Mouse (Mus musculus) E14TG2a.4 (cell line): ENCODE measurements around the gene Cux2.

Experiments used
- CTCF ChIP-seq: conservative IDR thresholded peaks from 2 replicates; pipeline ENCODE4 v1.5.1; 2014; ENCODE audit warnings: low read length
- NANOG ChIP-seq: IDR thresholded peaks from 2 replicates; pipeline ENCODE4 v1.6.1; 2014; ENCODE audit warnings: borderline replicate concordance, low read length, mixed read lengths
- POU5F1 ChIP-seq: IDR thresholded peaks from 2 replicates; pipeline ENCODE4 v1.6.1; 2014; ENCODE audit warnings: low read length, borderline replicate concordance

DNA sequence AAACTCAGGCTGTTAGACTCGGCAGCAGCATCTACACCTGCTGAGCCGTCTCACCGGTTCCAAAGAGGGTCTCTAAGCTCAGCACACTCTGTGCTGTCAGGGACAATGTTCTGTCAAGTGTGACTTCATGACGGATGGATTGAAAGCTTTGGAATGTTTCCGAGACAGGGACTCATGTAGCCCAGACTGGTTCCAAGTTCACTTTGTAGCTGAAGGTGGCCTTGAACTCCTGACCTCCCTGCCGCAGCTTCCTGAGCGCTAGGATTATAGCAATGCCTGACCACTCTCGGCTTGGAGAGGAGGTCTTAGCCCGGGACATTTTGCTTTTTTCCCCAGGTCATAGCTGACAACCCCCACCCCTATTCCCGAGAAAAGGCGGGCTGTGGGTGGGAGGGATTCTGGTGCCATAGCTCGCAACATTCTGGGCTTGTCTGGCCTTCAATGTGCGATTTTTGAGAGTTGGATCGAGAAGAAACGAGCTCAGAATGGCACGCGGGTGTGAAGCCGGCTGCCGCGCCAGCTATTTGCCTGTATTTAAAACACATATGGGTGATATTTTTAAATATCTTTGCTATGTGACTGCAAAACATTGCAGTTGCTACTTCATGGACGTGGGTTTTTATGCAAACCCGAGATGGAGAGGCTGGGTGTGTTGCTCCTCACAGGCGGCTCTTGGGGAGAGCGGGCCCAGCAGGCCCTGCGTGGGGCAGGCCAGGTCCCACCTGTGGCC, 13.5 kb upstream of the Cux2 start:
- no peak for TF ChIP-seq POU5F1
- TF ChIP-seq CTCF, result no peak
- TF ChIP-seq NANOG, result no peak
